Mouse (Mus musculus): ENCODE measurements around the gene Vill. TPM values are rescaled to one million over a fixed set of nuclear protein-coding genes. Genes with fewer than 3 reads are reported as not detected.

Gene Vill
- polyA plus RNA-seq, 1 experiment, result 4.3 TPM

DNA sequence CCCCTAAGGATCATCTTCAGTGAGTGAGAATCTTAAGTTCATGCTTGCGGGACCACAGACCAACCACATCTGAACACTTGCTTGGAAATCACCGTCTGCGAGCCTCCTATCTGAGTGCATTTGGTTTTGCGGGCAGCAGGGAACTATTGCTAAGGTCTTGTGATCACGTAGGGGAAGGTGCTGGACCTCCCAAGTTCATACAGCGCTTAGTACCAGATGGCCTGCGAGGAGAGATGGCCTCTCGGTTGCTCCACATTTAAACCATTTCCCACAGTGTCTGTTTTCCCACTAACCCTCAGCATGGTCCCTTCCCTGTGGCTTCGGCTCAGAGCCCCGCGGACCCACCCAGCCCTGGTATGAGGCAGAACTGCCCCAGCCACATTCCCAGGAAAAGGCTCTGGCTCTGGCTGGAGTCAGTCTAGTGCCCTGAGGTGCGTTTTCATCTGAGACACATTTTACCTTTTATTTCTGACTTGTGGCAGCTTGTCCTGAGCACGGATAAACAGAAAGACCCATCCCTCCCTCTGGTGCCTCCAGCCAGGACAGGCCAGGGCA is 42.3 kb upstream of the Vill start:
- TF ChIP-seq POLR2A (IDR thresholded peaks at IDR 0.05; ENCODE audit: low read depth, low read length) (no peak), CTCF (IDR thresholded peaks at IDR 0.05; ENCODE audit: extremely low read depth, insufficient read length, insufficient replicate concordance, low read depth, low read length) (no peak)
- Histone ChIP-seq H3K27ac (ENCODE audit: insufficient read depth, low read depth, low read length) (no peak overlapping the region), H3K4me3 (ENCODE audit: low read depth, low read length) (no peak overlapping the region), H3K4me1 (ENCODE audit: control insufficient read depth, insufficient read depth, insufficient read length, low read length) (no peaks in the 10 kb centered on the region), H3K36me3 (ENCODE audit: control insufficient read depth, insufficient read depth, low read length) (peaks cover 21% of the 10 kb centered on the region), H3K27me3 (ENCODE audit: control insufficient read depth, insufficient read depth, low read length) (no peaks in the 10 kb centered on the region)
- 85% methylated on average over 13 of the region's 13 CpGs for WGBS

- WGBS, result 82% methylated on average over 7 of the region's 7 CpGs
- Histone ChIP-seq H3K4me3 (ENCODE audit: low read depth, low read length) (no peak overlapping the region), H3K27me3 (ENCODE audit: control insufficient read depth, insufficient read depth, low read length) (no peaks in the 10 kb centered on the region), H3K4me1 (ENCODE audit: control insufficient read depth, insufficient read depth, insufficient read length, low read length) (no peaks in the 10 kb centered on the region), H3K36me3 (ENCODE audit: control insufficient read depth, insufficient read depth, low read length) (peaks cover 19% of the 10 kb centered on the region), H3K27ac (ENCODE audit: insufficient read depth, low read depth, low read length) (no peak overlapping the region)
- TF ChIP-seq POLR2A (IDR thresholded peaks at IDR 0.05; ENCODE audit: low read depth, low read length) (no peak), CTCF (IDR thresholded peaks at IDR 0.05; ENCODE audit: extremely low read depth, insufficient read length, insufficient replicate concordance, low read depth, low read length) (no peak)
Measured at GRCm38 (mm10) chr9:119016785-119017507, 35.6 kb upstream of the Vill start.

DNA sequence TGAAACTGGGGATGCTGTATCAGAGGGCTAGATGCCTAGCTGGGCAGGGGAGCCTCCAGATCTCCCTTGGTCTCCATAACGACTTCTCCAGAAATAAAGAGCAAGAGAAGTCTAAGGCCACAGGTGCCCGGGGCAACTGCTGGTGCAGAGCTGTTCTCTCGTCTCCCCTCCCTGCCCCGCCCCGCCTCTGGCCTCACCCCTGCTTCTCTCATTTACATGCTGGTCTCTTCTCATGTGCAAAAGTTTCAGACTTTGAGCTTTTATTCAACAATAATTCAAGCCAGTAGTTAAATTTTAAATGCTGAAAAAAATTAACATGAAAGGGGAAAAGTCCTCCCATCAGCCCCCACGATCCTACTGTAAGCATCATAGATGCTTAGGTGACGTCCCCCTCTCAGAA is 30.8 kb upstream of the Vill start:
- TF ChIP-seq POLR2A (IDR thresholded peaks at IDR 0.05; ENCODE audit: low read depth, low read length), result no peak
- WGBS, result 61% methylated on average over 7 of the region's 7 CpGs
- Histone ChIP-seq H3K27me3 (ENCODE audit: control insufficient read depth, insufficient read depth, low read length) (no peaks in the 10 kb centered on the region), H3K4me3 (ENCODE audit: low read depth, low read length) (no peak overlapping the region), H3K36me3 (ENCODE audit: control insufficient read depth, insufficient read depth, low read length) (peaks cover 4% of the 10 kb centered on the region), H3K4me1 (ENCODE audit: control insufficient read depth, insufficient read depth, insufficient read length, low read length) (no peaks in the 10 kb centered on the region), H3K27ac (ENCODE audit: insufficient read depth, low read depth, low read length) (no peak overlapping the region)

DNA sequence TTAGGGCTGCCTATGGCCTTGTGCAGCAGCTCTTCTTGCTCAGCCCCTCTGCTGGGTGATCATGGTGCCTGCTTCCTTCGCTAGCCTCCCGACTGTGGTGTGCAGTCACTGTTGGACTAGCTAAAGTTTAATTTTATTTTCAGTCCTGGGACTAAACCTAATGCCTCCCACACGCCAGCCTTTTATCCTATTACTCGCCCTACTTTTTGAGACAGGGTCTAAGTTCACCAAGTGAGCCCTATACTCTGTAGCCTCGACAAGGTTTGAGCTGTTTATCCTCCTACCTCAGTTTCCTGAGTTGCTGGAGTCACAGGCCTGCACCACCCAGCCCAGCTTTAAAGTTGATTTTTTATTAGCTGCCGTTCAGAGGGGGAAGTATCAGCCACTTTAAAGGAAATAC is 27.3 kb upstream of the Vill start:
- H3K36me3 ChIP-seq (ENCODE audit: control insufficient read depth, insufficient read depth, low read length), result peaks cover 8% of the 10 kb centered on the region
- WGBS, result 70% methylated on average over 6 of the region's 6 CpGs
- H3K27ac ChIP-seq (ENCODE audit: insufficient read depth, low read depth, low read length), result no peak overlapping the region
- H3K27me3 ChIP-seq (ENCODE audit: control insufficient read depth, insufficient read depth, low read length), result no peaks in the 10 kb centered on the region
- no peaks in the 10 kb centered on the region for H3K4me1 ChIP-seq (ENCODE audit: control insufficient read depth, insufficient read depth, insufficient read length, low read length)
- H3K4me3 ChIP-seq (ENCODE audit: low read depth, low read length), result no peak overlapping the region
- TF ChIP-seq CTCF (IDR thresholded peaks at IDR 0.05; ENCODE audit: extremely low read depth, insufficient read length, insufficient replicate concordance, low read depth, low read length) (no peak), POLR2A (IDR thresholded peaks at IDR 0.05; ENCODE audit: low read depth, low read length) (no peak)

GRCm38 (mm10) chr9:119025832-119026331 is 26.7 kb upstream of the Vill start:
- Histone ChIP-seq H3K4me1 (ENCODE audit: control insufficient read depth, insufficient read depth, insufficient read length, low read length) (no peaks in the 10 kb centered on the region), H3K27ac (ENCODE audit: insufficient read depth, low read depth, low read length) (no peak overlapping the region), H3K36me3 (ENCODE audit: control insufficient read depth, insufficient read depth, low read length) (peaks cover 8% of the 10 kb centered on the region), H3K27me3 (ENCODE audit: control insufficient read depth, insufficient read depth, low read length) (no peaks in the 10 kb centered on the region), H3K4me3 (ENCODE audit: low read depth, low read length) (no peak overlapping the region)
- TF ChIP-seq POLR2A (IDR thresholded peaks at IDR 0.05; ENCODE audit: low read depth, low read length) (no peak), CTCF (IDR thresholded peaks at IDR 0.05; ENCODE audit: extremely low read depth, insufficient read length, insufficient replicate concordance, low read depth, low read length) (no peak)
- 94% methylated on average over 7 of the region's 7 CpGs for WGBS

DNA sequence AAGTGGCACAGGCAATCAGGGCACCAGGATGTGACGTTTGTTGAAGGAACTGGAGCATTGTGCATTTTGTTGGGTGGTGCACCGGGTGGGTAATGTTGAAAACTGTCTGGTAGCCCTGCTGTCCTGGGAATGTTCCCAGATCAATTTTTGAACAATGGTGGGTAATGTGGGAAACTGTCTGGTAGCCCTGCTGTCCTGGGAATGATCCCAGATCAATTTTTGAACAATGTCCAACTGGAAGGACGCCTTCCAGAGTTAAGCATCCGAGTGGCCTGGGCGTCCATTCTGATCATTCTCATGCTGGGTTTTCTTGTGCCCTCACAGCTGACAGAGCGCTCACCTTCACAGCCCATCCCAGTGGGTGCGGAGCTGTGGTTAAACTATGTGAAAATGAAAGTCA is 25.2 kb upstream of the Vill start:
- H3K4me1 ChIP-seq (ENCODE audit: control insufficient read depth, insufficient read depth, insufficient read length, low read length), result no peaks in the 10 kb centered on the region
- no peak overlapping the region for H3K27ac ChIP-seq (ENCODE audit: insufficient read depth, low read depth, low read length)
- 89% methylated on average over 7 of the region's 7 CpGs for WGBS
- H3K36me3 ChIP-seq (ENCODE audit: control insufficient read depth, insufficient read depth, low read length), result peaks cover 10% of the 10 kb centered on the region
- no peaks in the 10 kb centered on the region for H3K27me3 ChIP-seq (ENCODE audit: control insufficient read depth, insufficient read depth, low read length)
- no peak for TF ChIP-seq CTCF (IDR thresholded peaks at IDR 0.05; ENCODE audit: extremely low read depth, insufficient read length, insufficient replicate concordance, low read depth, low read length)
- TF ChIP-seq POLR2A (IDR thresholded peaks at IDR 0.05; ENCODE audit: low read depth, low read length), result no peak
- H3K4me3 ChIP-seq (ENCODE audit: low read depth, low read length), result no peak overlapping the region

- 93% methylated on average over 27 of the region's 27 CpGs for WGBS
- Histone ChIP-seq H3K36me3 (ENCODE audit: control insufficient read depth, insufficient read depth, low read length) (peaks cover 16% of the 10 kb centered on the region), H3K4me3 (ENCODE audit: low read depth, low read length) (no peak overlapping the region), H3K27ac (ENCODE audit: insufficient read depth, low read depth, low read length) (no peak overlapping the region), H3K4me1 (ENCODE audit: control insufficient read depth, insufficient read depth, insufficient read length, low read length) (no peaks in the 10 kb centered on the region), H3K27me3 (ENCODE audit: control insufficient read depth, insufficient read depth, low read length) (no peaks in the 10 kb centered on the region)
- TF ChIP-seq CTCF (IDR thresholded peaks at IDR 0.05; ENCODE audit: extremely low read depth, insufficient read length, insufficient replicate concordance, low read depth, low read length), result no peak
- no peak for TF ChIP-seq POLR2A (IDR thresholded peaks at IDR 0.05; ENCODE audit: low read depth, low read length)
Measured at GRCm38 (mm10) chr9:119028226-119029195, 24.1 kb upstream of the Vill start.

Data from small intestine, adult 2 months (tissue).